Mouse (Mus musculus) lung, postnatal 25 days (tissue): Measurements from ENCODE around the gene Brsk2.

Experiments used
- DNase-seq: peaks from one replicate; pipeline ENCODE4 v3.0.0; 2022; ENCODE audit warnings: low spot score

Gene Brsk2

GRCm38 (mm10) chr7:141955565-141956173 is 6.1 kb downstream of the Brsk2 start:
- no peak for DNase-seq

- no peak for DNase-seq
Observed at GRCm38 (mm10) chr7:141956174-141956566, 6.6 kb downstream of the Brsk2 start.

DNA sequence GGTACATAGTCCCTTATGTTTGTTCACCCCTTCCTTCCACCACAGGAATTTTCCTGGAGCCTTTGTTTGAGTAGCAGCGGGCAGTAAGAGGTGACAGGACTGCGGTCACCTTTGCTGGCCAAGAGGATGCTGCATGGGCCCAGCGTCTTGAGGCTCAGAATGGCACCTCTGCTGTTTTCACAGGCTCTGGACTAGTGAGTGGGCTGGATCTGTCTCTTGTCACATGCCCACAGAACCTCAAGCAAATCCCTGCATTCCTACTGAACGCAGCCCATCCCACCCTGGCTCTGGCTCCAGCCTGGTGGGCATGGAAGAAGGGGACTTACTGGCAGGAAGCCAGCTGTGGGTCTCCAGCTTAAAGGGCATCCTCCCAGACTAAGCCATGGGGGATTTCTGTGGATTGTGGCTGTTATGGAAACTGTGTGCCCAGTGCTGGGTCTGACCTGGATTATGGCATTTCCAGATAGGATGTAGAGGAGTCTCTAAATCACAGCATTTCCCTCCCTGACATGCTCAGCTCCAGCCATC is 8.0 kb downstream of the Brsk2 start:
- no peak for DNase-seq

DNA sequence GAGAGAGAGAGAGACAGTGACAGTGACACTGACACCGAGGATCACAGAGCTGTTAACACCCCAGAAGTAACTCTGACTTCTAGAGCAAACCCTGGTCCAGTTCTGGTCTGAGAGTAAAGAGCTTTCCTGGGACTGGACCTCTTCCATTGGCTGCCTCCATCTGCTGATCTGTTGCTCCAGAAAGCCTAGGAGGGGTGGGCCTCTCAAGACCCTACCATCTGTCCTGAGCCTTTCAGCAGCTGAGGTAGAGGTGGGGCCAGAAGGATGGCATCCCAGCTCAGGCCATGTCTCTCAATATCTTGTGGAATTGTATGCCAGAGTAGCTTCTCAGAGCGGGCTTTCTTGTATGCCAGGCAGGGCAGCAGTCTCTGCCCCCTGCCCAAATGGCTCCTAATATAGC is 8.7 kb downstream of the Brsk2 start:
- DNase-seq: no peak

- no peak for DNase-seq
Observed at GRCm38 (mm10) chr7:141959133-141959532, 9.6 kb downstream of the Brsk2 start.

- DNase-seq: no peak
Observed at GRCm38 (mm10) chr7:141960926-141961325, 11.4 kb downstream of the Brsk2 start.

- no peak for DNase-seq
Observed at GRCm38 (mm10) chr7:141961491-141961890, 11.9 kb downstream of the Brsk2 start.

- no peak for DNase-seq
Observed at GRCm38 (mm10) chr7:141962521-141962920, 13.0 kb downstream of the Brsk2 start.

DNA sequence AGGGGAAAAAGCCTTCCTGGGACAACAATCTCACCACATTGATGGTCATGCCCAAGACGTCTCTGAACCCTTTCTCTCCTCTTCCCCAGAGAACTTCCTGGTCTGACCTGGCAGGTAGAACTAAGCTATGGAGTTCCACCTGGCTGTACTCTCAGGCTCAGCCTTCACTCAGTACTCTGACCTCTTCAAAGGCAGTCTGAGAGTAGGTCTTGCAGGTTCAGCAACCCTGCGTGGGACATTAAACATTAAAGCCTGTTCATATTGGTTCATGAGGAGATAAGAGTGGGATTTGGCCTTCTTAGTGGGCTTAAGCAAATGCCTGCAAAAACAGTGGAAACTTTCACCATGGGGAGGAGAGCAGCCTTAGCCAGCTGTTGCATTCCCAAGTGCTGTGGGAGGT is 16.7 kb downstream of the Brsk2 start:
- DNase-seq: no peak

DNA sequence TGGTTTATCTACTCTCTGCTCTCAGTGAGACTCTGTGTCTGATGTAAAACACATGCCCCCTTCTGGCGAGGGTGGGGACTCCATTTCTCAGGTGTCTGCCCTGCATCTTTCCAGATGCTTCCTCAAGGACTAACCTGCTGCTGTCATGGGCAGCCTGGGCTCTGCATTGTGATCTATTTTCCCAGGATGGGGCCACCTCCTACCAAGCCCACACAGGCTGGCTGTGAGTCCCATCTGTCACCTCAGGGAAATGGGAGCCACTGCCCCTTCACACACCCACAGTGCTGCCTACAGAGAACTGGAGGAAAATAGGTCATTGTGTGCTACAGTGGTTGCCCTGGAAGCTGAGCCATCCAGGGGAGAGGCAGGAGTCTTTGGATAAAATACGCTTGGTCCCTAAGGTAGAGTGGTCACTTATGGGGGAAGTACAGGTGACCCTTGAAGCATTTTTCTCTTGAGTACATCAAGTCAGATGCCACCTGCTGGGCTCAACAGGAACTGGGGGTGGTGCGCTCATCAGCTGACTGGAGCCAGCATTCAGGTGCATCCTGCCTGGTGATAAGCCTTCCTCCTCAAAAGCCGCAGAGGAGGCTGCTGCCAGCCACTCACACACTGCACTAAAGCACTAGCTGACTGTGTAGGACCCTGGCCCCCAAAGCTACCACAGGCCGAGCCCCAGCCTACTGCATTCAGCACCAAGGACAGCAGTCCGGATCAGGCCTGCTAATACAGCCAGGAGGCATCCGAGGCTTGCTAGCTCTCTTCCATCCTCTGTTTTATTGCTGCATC is 23.5 kb downstream of the Brsk2 start:
- no peak for DNase-seq

DNA sequence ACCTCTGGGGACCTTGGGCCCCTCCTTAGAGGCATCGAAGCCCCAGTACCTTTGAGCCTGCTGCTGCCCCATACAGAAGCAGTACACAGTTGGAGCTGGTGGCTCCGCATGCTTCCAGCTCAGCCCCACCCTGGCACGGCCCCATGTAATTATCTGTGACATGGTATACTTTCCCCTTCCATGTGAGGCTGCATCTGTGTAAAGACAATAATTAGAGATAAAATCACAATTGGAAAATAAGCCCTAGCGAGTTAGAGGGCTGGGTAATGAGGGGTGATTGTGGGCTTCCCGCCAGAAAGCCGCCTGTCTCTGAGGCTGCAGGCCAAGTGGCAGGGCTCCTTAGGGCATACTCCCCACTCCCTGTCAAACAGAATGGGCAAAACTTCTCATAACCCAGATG is 28.5 kb downstream of the Brsk2 start:
- no peak for DNase-seq

DNA sequence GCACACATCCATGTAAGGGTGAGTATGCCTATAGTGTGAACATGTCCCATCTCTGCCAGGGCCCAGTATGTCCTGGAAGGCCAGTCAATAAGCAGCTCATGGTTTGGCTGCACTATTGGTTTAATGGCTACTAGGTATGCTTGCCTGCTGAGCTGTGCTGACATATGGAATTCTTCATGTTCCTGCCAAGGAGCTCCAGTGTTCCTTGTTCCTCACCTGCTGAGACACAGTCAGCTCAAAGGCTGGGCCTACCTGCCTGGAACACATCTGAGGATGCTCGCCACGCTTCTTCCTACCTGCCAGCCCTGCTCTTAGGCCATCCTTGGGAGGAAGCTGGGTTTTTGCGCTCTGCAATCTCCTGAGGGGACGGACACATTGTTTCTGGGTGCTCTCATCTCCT is 29.7 kb downstream of the Brsk2 start:
- DNase-seq: no peak

DNA sequence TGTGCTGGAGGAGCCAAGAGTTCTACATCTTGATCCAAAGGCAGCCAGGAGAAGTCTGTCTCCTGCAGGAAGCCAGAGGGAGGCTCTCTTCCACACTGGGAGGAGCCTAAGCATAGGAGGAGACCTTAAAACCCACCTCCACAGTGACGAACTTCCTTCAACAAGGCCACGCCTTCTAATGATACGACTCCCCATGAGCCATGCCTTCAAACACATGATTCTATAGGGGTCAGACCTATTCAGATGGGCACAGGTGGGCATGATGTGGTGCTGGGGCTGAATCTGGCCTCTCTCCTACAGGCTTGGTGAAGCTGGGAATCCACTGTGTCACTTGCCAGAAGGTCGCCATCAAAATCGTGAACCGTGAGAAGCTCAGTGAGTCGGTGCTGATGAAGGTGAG is 31.7 kb downstream of the Brsk2 start:
- DNase-seq: no peak

DNA sequence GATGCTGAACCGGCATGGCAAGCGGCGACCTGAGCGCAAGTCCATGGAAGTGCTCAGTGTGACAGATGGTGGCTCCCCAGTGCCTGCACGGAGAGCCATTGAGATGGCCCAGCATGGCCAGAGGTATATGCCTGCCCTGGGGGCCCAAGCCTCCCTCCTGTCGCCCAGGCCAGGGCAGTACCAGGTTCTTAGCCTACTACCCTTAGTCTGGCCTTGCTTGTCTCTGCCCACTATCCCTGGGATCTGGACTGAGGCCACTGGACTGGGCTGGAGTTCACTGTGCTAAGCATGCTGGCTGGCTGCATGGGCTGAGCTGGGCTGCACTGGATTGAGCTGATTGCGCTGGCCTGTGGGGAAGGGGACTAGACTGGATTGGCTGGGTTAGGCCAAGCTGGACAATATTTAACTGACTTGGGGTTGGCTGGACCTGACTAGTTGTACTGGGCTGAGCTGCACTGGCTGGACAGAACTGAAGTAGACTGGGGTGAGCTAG is 38.8 kb downstream of the Brsk2 start:
- no peak for DNase-seq

GRCm38 (mm10) chr7:141991183-141991582 is 41.6 kb downstream of the Brsk2 start:
- no peak for DNase-seq

DNA sequence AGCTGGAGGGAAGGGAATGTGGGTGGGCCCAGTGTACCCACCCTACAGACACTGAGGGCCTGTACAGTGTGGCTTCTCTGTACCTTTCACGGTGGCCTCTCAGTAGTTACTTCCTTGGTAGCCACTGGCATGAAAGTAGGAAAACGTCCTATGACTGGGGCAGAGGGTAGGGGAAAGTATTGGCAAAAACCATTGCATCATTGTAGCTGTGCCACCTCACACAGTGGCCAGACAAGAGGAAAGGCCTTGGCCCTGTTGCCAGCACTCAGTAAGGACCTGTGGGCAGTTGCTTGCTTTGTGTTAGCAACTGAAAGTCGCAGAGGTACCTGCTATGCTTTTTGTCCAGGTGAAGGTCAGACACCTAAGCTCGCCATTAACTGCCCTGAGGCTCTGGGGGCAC is 44.6 kb downstream of the Brsk2 start:
- no peak for DNase-seq

- DNase-seq: no peak
Observed at GRCm38 (mm10) chr7:142000661-142001060, 51.1 kb downstream of the Brsk2 start.

DNA sequence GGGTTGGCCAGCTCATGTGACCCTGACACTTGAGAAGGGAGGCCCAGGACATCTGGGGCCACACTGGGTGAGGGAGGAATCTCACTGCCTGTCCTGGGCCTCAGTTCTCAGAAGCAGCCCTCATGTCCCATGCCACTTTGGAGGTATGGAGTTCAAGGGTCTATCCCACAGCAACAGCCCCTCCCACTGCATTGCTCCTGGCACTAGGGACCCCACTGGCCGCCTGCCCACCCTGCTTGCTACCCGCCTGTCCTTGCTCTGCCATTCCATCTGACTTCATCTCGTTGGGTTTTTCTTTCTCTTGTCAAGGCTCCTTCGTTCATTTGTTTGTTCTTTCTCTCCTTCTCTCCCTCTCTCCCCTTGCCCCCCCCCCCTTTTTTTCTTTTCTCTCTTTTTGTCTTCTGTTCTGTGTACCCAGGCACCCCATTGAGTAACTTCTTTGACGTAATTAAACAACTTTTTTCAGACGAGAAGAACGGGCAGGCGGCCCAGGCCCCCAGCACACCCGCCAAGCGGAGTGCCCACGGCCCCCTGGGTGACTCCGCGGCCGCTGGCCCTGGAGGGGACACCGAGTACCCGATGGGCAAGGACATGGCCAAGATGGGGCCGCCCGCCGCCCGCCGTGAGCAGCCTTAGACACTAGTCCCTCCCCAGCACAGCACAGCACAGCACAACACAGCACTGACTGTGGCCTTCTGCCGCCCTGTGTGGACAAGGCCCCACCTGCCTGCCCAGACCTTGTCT is 52.2 kb downstream of the Brsk2 start:
- no peak for DNase-seq

- peak; percentile 63 for DNase-seq
Observed at GRCm38 (mm10) chr7:142016562-142016961, 67.0 kb downstream of the Brsk2 start.

DNA sequence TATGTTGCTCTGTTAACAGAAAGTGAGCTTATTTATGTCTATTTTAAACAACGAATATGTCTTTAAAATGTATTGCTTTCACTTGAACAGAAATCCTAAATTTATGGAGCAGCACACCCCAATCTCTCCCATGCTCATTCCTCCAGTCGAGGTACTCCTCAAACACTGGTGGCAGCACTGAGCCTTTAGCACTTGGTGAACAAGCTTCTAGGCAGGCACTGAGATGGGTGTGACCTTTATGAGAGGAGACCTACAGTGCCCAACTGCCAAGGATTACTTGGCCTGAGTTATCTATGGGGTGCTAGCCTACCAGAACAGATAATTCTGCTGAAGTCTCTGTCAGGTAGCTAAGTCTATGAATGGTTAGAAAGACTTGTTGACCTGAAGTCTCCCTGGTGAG is 70.1 kb downstream of the Brsk2 start:
- DNase-seq: peak; percentile 34

GRCm38 (mm10) chr7:142020827-142021226 is 71.3 kb downstream of the Brsk2 start:
- DNase-seq: peak; percentile 39

- no peak for DNase-seq
Observed at GRCm38 (mm10) chr7:142025196-142025595, 75.6 kb downstream of the Brsk2 start.

GRCm38 (mm10) chr7:142025926-142026325 is 76.4 kb downstream of the Brsk2 start:
- peak; percentile 22 for DNase-seq
